Mouse (Mus musculus) megakaryocyte, embryonic 14.5 days (primary cell): Measurements from ENCODE around the gene Exosc1.

Experiments used
- FLI1 ChIP-seq: IDR thresholded peaks from 2 replicates; pipeline ENCODE4 v1.6.1; 2012; ENCODE audit warnings: low read length, inconsistent platforms, mixed read lengths
- GATA1 ChIP-seq: IDR thresholded peaks from 3 replicates; pipeline ENCODE4 v1.6.1; 2012; ENCODE audit warnings: mixed read lengths, low read length, inconsistent platforms, borderline replicate concordance

DNA sequence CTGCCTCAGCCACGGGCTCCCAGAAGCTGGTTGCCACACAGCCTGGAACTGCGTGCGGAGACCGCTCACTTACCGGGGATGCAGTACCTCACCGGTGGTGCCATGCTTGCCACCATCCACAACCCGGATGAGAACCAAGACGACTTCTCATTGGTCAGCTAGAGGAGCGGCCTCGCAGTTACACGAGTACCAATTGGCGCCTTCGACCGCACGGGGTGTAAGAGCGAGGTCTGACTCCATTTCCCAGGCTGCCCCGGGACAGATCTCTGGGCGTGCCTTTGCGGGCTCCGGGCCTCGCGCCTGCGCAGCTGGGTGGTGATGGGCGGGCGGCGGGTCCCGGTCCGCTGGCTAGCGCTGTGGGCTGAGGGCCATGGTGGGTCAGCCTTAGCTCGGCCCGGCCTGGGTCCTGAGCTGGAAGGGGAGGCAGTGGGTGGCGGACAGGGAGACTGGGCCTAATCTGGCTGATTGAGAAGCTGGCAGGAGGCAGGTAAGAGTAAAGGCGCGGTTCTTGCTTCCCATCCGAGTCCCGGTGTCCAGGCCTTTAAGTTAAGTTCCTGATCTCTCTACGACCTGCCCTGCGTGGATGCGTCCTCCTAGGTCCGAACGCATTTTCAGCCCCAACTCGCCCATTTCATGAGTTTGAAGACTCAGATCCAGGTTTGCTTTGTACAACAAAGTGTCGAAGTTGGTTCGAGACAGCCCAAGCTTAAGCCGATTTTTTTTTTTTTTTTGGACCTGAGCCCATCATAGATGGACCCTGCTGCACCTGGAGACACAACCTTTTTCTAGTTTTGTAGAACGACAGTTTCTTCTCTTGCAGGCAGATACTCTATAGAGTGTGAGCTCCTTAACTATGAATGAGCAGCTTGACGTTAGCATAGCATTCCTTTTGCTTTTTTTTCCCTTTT is at the start of gene Exosc1, which contains the start of gene Zdhhc16:
- no peak for TF ChIP-seq GATA1
- TF ChIP-seq FLI1 = no peak
